Mouse (Mus musculus) heart, postnatal 0 days (tissue): ENCODE measurements around the gene Rbm33.

Experiments
- CTCF ChIP-seq: IDR thresholded peaks from 2 replicates; pipeline ENCODE4 v1.5.1; 2016; ENCODE audit warnings: antibody characterized with exemption, control low read depth, low read depth
- EP300 ChIP-seq: IDR thresholded peaks from 2 replicates; pipeline ENCODE4 v1.6.1; 2016; ENCODE audit warnings: antibody characterized with exemption, low read depth

DNA sequence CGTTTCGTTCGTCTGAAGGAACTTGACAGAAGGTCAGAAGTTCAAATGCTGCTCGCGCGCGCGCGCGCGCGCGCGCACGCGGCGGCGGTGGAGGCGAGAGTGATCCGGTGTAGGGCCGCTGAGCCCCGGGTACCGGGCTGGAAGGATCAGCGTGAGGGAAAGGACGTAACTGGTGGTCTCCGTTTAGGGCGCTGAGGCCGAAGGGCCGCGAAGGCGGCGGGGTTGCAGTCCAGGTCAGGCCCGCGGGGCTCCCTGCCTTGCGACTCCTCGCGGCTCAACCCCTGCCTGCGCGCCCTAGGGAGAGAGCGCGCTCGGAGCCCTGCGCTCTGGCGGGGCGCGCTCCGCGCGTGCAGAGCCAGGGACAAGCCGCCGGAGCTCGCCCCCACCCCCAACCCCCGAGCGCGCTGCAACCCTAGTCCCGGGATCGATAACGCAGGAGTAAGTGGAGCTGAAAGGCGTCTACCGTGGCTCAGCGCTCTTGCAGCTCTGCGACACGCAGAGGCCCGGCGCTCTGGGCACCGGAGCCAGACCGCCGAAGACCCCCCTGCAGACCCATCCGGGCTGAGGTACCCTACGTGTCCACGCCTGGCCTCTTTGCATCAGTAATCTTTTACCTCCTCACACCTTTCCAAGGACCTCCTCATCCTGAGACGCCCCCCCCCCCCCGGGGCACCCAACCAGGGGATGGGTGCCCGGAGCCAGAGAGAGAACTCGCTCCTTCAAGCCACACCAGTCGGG is 147.6 kb downstream of the Rbm33 start:
- no peak for TF ChIP-seq CTCF
- no peak for TF ChIP-seq EP300
